Mouse (Mus musculus) embryonic facial prominence, embryonic 10.5 days (tissue): ENCODE measurements at regions not wholly inside any gene's neighbourhood (a gene's known extent, or its start where the extent isn't known, plus 50 kb on each side); places are given as distances from the start of the nearest gene placed in this dataset.

Experiments used
- DNase-seq: peaks from one replicate; pipeline ENCODE4 v3.0.0-alpha.2; 2017; ENCODE audit warnings: low spot score
- H3K27ac ChIP-seq: fragments of 300-500 bp; sonication (generic); replicated peaks from 2 replicates; pipeline ENCODE4 v1.5.1; 2016; ENCODE audit warnings: mild to moderate bottlenecking
- H3K27me3 ChIP-seq: fragments of 300-500 bp; sonication (generic); replicated peaks from 2 replicates; pipeline ENCODE4 v1.6.1; 2016; ENCODE audit warnings: low read depth, mild to moderate bottlenecking; ENCODE audit not compliant: poor library complexity, severe bottlenecking
- H3K36me3 ChIP-seq: fragments of 300-500 bp; sonication (generic); replicated peaks from 2 replicates; pipeline ENCODE4 v1.6.1; 2016; ENCODE audit warnings: mild to moderate bottlenecking, moderate library complexity
- H3K4me1 ChIP-seq: fragments of 300-500 bp; sonication (generic); 2 replicates; pipeline ENCODE4 v1.6.1; 2016
- H3K4me3 ChIP-seq: fragments of 300-500 bp; sonication (generic); 2 replicates; pipeline ENCODE4 v1.5.1; 2016; ENCODE audit warnings: mild to moderate bottlenecking, moderate library complexity
- H3K9me3 ChIP-seq: fragments of 300-500 bp; sonication (generic); 2 replicates; pipeline ENCODE4 v1.6.1; 2016; ENCODE audit warnings: mild to moderate bottlenecking
- WGBS: fragments of 180-500 bp; shearing (Covaris S2); methylation state at CpG from one replicate; pipeline ENCODE4 v1.1.7; 2016; 5-methylcytosine and 5-hydroxymethylcytosine counted together

- WGBS: 90% methylated on average over 13 of the region's 13 CpGs
- Histone ChIP-seq H3K4me3 (no peak overlapping the region), H3K36me3 (no peaks in the 10 kb centered on the region), H3K9me3 (no peaks in the 10 kb centered on the region), H3K27me3 (no peaks in the 10 kb centered on the region), H3K4me1 (peaks cover 4% of the 10 kb centered on the region), H3K27ac (no peak overlapping the region)
- DNase-seq: no peak
These were observed 239.0 kb downstream of the 4933412E24Rik start for GRCm38 (mm10) chr15:59777307-59777871.

DNA sequence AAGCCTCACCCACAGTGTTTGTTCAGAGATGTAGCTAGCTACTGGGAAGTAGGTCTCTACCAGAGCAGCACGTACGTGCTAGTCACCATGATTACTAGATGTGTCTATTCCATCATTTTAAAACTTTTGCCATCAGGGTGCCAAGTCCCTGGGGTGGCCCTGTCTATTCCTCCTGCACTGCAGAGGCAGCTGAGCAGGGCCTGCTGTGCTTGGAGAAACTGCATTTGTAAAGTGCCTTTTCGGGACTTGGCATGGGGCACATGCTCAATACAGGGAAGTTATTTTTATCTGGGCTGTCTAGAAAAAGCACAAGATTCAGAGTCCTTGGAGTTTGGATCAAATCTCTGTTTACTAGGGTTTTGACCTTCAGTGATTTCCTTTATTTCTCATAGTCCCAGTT is 240.6 kb downstream of the 4933412E24Rik start:
- 93% methylated on average over 3 of the region's 3 CpGs for WGBS
- no peaks in the 10 kb centered on the region for H3K36me3 ChIP-seq
- H3K4me3 ChIP-seq: no peak overlapping the region
- H3K4me1 ChIP-seq: no peaks in the 10 kb centered on the region
- no peaks in the 10 kb centered on the region for H3K27me3 ChIP-seq
- no peak for DNase-seq
- no peak overlapping the region for H3K27ac ChIP-seq
- peaks cover 6% of the 10 kb centered on the region for H3K9me3 ChIP-seq

DNA sequence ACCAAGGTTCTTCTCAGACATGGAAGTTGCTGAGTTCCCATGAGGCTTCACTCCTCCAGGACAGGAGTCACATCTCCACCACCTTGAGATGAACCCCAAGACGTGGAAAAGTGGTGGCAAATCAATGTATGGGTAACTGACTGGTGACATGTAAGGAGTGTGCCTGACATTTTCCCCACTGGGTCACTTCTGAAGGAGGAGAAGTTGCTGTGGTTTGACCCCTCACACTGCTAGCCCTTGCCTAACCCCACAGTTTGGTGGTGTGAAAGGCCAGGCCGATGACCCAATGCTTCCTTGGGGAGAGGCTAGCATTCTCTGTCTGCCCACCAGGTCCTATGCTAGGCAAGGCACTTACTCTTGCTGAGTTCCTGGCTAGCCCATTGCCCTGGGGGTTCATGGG is 242.4 kb downstream of the 4933412E24Rik start:
- 78% methylated on average over 2 of the region's 2 CpGs for WGBS
- Histone ChIP-seq H3K4me3 (no peak overlapping the region), H3K4me1 (no peaks in the 10 kb centered on the region), H3K27me3 (no peaks in the 10 kb centered on the region), H3K9me3 (peaks cover 12% of the 10 kb centered on the region), H3K27ac (no peak overlapping the region), H3K36me3 (no peaks in the 10 kb centered on the region)
- no peak for DNase-seq

DNA sequence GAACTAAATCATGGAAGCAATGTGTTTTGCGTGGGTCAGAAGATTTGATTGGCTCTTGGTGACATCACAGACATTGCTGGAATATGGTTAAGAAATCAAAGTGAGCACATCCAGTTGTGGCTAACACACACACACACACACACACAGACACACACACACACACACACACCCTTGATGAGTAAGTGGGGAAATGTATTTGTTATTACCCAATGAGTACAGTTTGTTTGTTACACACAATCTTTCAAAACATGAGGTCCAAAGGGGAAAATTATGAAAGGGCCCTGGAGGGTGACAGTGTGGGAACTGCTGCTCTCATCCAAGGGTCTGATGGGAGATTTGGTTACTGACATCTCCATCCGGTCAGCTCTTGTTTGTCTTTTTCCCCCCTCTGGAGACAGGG is 243.8 kb downstream of the 4933412E24Rik start:
- DNase-seq: no peak
- Histone ChIP-seq H3K9me3 (peaks cover 12% of the 10 kb centered on the region), H3K36me3 (no peaks in the 10 kb centered on the region), H3K27ac (no peak overlapping the region), H3K27me3 (no peaks in the 10 kb centered on the region), H3K4me3 (no peak overlapping the region), H3K4me1 (no peaks in the 10 kb centered on the region)
- 82% methylated on average over 2 of the region's 2 CpGs for WGBS

DNA sequence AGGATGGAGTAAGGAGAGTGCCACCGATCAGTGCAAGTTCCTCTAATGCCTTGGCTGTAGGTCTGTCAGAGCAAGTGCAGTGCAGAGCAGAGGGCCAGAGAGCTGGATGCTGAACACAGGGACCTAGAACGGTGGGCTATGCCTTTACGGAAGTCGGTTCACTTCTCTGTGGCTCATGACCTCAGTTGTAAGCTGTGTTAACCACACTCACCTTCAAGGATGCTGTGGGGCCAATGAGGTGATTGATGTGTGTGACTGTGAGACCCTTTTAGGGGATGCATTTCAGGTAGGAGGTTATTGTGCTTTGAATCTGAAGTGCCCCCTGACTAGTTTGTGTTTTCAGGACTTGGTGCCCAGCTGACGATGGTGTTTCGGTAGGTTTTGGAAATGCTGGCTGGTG is 254.4 kb downstream of the 4933412E24Rik start:
- 94% methylated on average over 6 of the region's 6 CpGs for WGBS
- Histone ChIP-seq H3K4me1 (no peaks in the 10 kb centered on the region), H3K9me3 (no peaks in the 10 kb centered on the region), H3K36me3 (no peaks in the 10 kb centered on the region), H3K27ac (no peak overlapping the region), H3K27me3 (no peaks in the 10 kb centered on the region), H3K4me3 (no peak overlapping the region)
- DNase-seq: no peak

DNA sequence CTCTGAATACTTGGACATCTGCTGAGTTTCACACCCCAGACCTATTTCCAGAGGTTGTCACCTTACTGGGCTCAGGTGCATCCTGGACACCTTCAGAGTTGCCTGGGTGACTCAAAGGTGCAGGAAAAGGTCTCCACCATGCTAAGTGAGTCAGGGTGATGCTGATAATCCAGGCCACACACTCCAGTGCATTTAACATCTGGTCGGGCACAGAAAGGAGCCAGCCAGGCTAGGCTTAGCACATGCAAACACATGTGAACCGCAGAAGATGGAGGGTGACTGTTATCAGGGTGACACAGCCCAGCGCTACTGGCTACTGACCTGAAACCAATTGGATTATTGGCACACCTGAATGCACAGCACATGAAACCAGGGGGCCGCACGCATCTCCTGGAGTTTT is 255.9 kb downstream of the 4933412E24Rik start:
- H3K27ac ChIP-seq: no peak overlapping the region
- no peaks in the 10 kb centered on the region for H3K9me3 ChIP-seq
- H3K36me3 ChIP-seq: no peaks in the 10 kb centered on the region
- H3K4me3 ChIP-seq: no peak overlapping the region
- no peak for DNase-seq
- H3K27me3 ChIP-seq: no peaks in the 10 kb centered on the region
- no peaks in the 10 kb centered on the region for H3K4me1 ChIP-seq
- 90% methylated on average over 5 of the region's 5 CpGs for WGBS

DNA sequence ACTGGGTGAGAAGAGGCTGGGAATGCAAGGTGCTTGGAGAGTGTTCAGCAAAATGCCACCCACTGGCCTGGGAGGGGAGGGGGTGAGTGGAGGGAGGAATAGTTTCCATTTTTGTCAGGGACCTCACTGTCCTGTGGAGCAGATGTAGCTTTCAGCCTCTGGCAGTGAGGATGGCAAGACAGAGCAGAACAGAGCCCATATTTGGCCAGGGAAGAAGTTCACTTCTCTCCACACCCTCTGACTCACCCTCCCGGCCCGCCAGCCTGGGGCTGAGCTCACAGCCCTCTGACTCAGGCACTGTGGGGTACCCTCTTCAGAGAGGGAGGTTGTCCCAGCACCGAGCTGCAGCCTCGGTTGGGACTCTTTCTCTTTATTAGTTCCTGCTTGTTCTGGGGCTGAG is 256.8 kb downstream of the 4933412E24Rik start:
- no peak for DNase-seq
- Histone ChIP-seq H3K4me1 (no peaks in the 10 kb centered on the region), H3K27me3 (no peaks in the 10 kb centered on the region), H3K36me3 (no peaks in the 10 kb centered on the region), H3K27ac (no peak overlapping the region), H3K4me3 (no peak overlapping the region), H3K9me3 (no peaks in the 10 kb centered on the region)
- 46% methylated on average over 4 of the region's 4 CpGs for WGBS

DNA sequence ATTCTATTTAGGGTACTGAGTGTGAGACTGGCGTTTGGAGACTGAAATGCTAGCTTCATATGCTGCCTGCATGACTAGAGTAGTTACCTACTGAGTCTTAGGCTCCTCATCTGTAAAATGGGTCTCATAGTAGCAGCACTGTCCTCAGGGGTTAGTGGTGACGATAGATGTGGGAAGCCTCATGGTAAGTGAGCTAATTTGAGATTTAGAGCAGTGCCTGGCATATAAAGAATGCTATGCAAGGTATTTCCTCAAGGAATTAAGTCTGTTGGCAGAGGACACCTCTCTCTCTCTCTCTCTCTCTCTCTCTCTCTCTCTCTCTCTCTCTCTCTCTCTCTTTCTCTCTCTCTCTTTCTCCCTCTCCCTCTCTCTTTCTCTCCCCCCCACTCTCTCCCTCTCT is 257.4 kb downstream of the 4933412E24Rik start:
- Histone ChIP-seq H3K4me1 (no peaks in the 10 kb centered on the region), H3K27me3 (no peaks in the 10 kb centered on the region), H3K9me3 (no peaks in the 10 kb centered on the region), H3K27ac (no peak overlapping the region), H3K36me3 (no peaks in the 10 kb centered on the region), H3K4me3 (no peak overlapping the region)
- 72% methylated on average over 2 of the region's 2 CpGs for WGBS
- no peak for DNase-seq

GRCm38 (mm10) chr15:59756141-59756540 is 260.3 kb downstream of the 4933412E24Rik start:
- no peaks in the 10 kb centered on the region for H3K36me3 ChIP-seq
- H3K4me1 ChIP-seq: no peaks in the 10 kb centered on the region
- no peak overlapping the region for H3K4me3 ChIP-seq
- H3K27ac ChIP-seq: no peak overlapping the region
- H3K9me3 ChIP-seq: no peaks in the 10 kb centered on the region
- no peak for DNase-seq
- 72% methylated on average over 6 of the region's 6 CpGs for WGBS
- no peaks in the 10 kb centered on the region for H3K27me3 ChIP-seq

GRCm38 (mm10) chr15:59754906-59755305 is 261.5 kb downstream of the 4933412E24Rik start:
- DNase-seq: no peak
- Histone ChIP-seq H3K9me3 (no peaks in the 10 kb centered on the region), H3K27me3 (no peaks in the 10 kb centered on the region), H3K4me3 (no peak overlapping the region), H3K4me1 (no peaks in the 10 kb centered on the region), H3K27ac (no peak overlapping the region), H3K36me3 (no peaks in the 10 kb centered on the region)
- 79% methylated on average over 13 of the region's 13 CpGs for WGBS

DNA sequence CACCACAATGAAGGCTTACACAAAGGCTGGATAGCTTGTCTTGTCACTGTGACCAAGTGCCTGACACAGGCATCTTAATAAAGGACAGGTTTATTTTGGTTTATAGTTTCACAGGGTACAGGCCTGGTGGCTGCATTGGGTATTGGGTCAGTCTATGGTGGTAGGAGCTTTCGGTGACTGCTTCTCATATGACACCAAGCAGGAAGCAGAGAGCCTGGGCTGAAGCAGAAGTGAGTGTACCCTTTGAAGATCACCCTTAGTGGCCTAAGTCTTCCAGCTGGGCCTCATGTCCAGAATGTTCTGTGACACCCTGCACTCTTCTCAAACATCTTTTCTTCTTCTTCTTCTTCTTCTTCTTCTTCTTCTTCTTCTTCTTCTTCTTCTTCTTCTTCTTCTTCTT is 264.1 kb downstream of the 4933412E24Rik start:
- Histone ChIP-seq H3K4me3 (no peak overlapping the region), H3K27me3 (no peaks in the 10 kb centered on the region), H3K9me3 (no peaks in the 10 kb centered on the region), H3K4me1 (no peaks in the 10 kb centered on the region), H3K27ac (no peak overlapping the region), H3K36me3 (no peaks in the 10 kb centered on the region)
- DNase-seq: no peak
- 87% methylated on average over 1 of the region's 1 CpGs for WGBS

DNA sequence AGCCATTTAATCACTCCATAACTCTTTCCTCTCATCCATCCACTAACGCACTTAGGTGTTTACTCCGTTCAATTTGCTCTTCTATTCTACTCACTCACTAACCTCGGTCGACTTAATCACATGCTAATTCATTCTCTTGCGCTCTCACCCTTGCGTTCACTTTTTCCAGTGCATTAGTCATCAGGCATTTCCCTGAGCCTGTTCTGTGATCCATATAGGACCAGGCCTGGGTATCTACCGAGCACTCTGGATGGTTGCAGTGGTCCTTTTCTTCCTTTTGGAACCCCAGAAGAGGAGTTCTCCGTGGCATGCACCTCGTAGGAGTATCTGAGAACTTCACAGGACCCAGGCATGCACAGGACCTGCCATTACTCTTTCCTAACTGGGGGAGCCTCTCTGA is 270.1 kb downstream of the 4933412E24Rik start:
- DNase-seq: no peak
- no peaks in the 10 kb centered on the region for H3K27me3 ChIP-seq
- WGBS: 86% methylated on average over 9 of the region's 9 CpGs
- H3K4me1 ChIP-seq: no peaks in the 10 kb centered on the region
- H3K9me3 ChIP-seq: no peaks in the 10 kb centered on the region
- H3K27ac ChIP-seq: no peak overlapping the region
- no peaks in the 10 kb centered on the region for H3K36me3 ChIP-seq
- H3K4me3 ChIP-seq: no peak overlapping the region

- no peaks in the 10 kb centered on the region for H3K27me3 ChIP-seq
- no peaks in the 10 kb centered on the region for H3K9me3 ChIP-seq
- 64% methylated on average over 5 of the region's 5 CpGs for WGBS
- no peaks in the 10 kb centered on the region for H3K36me3 ChIP-seq
- H3K4me3 ChIP-seq: no peak overlapping the region
- H3K27ac ChIP-seq: no peak overlapping the region
- H3K4me1 ChIP-seq: no peaks in the 10 kb centered on the region
- no peak for DNase-seq
These were observed 271.9 kb downstream of the 4933412E24Rik start for GRCm38 (mm10) chr15:59744411-59744931.

- H3K36me3 ChIP-seq: no peaks in the 10 kb centered on the region
- no peaks in the 10 kb centered on the region for H3K4me1 ChIP-seq
- DNase-seq: no peak
- no peaks in the 10 kb centered on the region for H3K9me3 ChIP-seq
- no peak overlapping the region for H3K27ac ChIP-seq
- H3K27me3 ChIP-seq: no peaks in the 10 kb centered on the region
- H3K4me3 ChIP-seq: no peak overlapping the region
- WGBS: 89% methylated on average over 5 of the region's 5 CpGs
These were observed 277.2 kb downstream of the 4933412E24Rik start for GRCm38 (mm10) chr15:59739197-59739596.
